Mouse (Mus musculus) c-Kit-positive CD71-negative TER-119-negative erythroid progenitor cells, embryonic 14.5 days (primary cell): ENCODE data around the gene Cyp21a1.
"Not testable (repeated sequence)": the region's sequence is repeated elsewhere in the genome, so short reads cannot be mapped to it uniquely, and the experiment has no call there.

Experiments
- DNase-seq: peaks from one replicate; pipeline ENCODE4 v3.0.0-alpha.2; 2013; ENCODE audit warnings: low read depth

Cyp21a1 gene

DNA sequence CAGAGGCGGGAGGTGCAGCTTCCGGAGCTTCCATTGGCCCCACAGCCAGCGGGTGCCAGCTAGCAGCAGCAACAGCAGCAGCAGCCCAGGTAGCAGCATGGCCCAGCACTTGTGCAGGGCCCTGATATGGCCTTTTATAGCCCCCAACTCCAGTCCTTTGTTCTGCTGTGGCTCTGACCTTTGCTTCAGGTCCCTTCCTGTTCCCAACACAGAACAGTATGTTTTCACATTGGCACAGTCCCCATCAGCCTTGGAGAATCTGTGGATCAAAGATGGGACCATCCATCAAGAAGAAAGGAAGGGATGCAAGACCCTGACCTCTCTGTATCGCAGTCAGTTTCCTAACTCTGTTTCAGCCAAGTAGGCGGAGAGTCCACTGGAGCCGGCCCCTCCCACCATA is at the start of gene Cyp21a1:
Gene Cyp21a1 (minus strand): TSS at position 261 of the 400 bp plus-strand sequence.
- not testable (repeated sequence) for DNase-seq

DNA sequence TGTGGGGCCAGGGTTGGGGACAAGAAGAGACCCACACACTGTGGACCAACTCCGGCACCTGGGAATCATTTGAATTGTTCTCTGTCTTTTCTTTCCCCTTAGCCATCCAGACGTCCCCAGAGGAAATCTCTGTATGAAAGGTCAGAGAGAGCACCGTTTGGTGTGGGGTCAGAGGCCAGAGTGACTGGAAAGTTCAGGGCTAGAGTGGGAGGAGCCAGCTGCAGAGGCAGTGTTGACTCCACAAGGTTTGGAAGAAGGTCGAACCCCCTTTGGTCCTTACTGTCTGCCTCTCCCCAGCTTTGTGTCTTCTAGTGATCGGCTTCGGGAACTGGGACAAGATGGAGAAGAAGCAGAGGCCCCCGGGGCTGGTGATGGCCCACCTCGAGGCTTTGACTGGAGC is 49.1 kb upstream of the Cyp21a1 start:
- DNase-seq, result no peak

DNA sequence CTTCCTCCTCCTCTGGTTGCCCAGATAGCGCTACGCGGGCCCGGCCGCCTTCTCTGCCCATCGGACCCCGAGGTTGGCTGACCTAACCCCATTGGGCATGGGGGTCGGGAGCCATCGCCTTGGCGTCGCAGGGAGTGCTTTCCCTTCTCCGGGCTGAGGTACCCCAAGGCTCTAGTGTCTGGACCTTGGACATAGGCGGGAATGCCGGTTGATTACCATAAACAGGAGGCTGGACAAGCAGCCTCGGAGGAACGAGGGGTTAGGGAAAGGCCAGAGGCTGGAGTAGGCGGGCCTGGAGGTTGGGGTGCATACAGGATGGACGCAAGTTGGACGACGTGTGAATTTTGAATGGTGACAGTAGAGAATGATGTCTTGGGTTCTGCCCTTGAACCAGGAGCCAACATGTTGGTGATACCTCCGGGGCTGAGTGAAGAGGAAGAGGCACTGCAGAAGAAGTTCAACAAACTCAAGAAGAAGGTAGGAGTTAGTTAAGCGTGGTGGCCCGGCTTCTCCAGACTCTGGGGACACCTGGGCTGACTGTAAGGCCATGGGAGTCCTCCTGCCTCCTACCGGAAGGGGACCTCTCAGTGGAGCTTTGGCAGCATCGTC is 46.3 kb upstream of the Cyp21a1 start:
- DNase-seq, result no peak

DNA sequence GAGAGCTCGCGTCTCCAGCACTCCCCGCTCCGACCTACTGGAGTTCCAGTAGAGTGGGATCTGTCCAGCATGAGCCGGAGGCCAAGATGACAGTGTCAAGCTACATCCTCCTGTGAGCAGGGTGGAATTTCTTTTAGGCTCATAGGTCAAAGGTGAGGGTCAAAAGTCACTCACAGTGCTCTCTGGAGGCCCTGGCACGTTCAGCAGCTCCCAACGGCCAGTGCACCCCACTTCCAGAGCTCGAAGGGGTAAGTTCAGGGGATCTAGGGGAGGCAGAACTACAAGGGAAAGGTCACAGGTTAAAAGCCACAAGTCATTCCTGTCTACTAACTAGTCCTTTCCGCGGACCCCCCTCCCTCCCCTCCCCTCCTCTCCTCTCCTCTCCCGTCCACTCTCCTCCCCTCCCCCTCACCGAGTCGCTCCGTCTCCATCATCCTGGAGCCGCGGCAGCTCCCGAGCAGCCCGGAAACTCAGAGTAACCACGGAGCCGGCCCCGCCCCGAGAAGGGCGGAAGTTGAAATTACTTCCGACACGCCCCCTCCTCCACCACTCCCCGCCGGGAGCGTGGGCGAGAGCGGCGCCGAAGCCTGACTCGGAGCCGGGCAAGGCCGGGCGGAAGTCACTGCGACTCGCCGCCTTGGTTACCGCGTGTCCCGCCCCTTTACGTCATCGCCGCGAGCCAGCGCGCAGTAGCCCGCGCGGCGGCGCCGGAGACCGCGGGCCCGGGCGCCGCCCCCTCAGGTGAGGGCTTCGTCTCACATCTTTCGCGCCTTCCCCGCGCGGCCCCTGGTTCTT is 45.6 kb upstream of the Cyp21a1 start, which contains the start of the genes Skiv2l and Nelfe:
Gene Skiv2l (minus strand): TSS at position 489 of the 795 bp plus-strand sequence.
Gene Nelfe (plus strand): TSS at position 670 of the 795 bp plus-strand sequence.
- peak; percentile 92 for DNase-seq

DNA sequence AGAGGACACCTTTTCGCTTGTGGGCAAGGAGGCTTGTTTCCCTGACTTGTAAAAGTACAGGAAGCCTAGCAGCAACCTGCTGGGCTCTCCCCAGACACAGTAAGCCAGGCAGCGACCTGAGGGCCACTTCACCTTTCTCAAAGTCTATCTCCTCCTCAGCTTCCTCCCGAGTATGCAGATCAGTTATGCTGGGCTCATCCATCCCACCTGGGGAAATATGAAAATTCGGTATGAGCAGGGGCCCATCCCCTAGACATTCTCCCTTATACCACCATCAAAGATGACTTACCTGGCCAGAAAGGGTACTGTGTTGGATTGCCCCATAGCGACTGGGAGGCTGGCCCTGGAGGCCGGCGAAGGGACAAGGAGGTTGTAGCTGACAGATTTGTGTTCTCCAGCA is 43.3 kb upstream of the Cyp21a1 start:
- DNase-seq, result no peak

DNA sequence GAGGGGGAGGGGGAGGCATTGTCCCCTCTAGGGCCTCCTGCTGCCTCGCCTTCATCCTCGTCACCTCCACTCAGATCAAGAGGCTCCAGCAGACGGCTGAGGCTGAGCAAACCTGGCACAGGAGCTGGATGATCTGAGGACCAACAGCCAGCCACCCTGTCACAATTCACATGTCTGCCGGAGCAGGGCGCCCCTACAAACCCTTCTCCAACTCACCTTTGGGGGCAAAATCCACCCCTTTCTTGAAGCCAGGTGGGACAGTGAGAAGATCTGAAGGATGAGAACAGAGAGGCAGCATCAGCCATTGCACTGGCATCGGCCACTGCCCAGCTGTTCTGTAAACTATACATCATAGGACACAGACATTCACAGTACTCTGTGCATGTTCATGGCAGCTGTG is 42.8 kb upstream of the Cyp21a1 start:
- DNase-seq, result no peak

DNA sequence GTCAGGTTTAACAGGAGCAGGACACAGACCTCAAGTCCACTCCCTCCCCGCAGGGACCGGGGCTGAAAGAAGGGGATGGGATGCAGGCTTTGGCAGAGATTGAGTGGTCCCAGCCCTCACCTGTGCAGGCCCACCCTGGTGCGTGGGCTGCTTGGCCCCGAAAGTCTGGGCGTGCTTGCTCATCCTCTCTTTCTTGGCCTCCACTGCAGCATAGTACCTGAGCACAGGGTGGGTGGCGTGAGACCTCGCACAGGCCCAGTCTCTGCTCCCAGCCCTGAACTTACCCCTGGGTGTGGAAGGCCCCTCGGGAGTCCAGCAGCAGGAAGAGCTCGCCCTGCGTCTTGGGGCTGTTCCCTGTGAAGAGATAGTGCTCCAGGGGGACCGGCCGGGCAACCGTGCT is 40.5 kb upstream of the Cyp21a1 start:
- no peak for DNase-seq

DNA sequence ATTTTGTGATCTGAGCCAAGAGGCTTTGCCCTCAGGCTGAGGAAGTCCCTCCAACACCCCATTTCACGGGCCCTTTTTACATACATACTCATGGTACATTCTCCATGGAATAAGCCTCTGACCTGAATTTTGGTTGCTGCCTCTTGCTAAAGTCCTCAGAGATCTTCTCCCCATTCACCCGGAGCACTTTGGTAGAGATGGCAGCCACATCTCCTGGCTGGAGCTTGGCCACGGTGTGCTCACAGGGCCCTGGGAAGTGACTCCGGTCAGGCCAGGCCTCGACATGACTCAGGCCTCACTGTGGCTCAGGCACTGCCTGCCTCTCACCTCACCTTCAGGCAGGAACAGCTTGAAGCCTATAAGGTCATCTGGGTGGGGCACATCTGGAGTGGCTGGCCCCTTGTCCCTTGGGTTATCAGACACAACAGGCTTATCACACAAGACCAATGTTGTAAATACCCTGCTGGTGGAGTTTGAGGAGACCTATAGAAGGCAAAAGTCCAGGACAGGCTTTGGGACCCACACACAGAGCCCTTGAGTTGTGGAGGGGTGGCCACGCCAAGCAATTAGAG is 36.5 kb upstream of the Cyp21a1 start:
- no peak for DNase-seq

DNA sequence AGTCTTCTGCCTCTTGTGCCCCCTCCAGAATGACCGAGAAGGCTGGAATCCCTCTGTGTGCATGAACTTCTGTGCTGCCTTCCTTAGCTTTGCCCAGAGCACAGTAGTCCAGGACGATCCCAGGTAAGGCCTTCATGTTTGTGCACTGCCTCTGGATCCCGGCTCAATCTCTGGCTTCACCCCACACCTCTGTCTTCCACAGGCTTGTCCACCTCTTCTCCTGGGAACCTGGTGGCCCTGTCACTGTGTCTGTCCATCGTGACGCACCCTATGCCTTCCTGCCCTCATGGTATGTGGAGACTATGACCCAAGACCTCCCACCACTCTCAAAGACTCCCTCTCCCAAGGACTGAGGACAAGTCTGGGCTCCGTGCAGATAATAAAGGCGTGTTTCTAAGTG is 34.4 kb upstream of the Cyp21a1 start:
- no peak for DNase-seq

DNA sequence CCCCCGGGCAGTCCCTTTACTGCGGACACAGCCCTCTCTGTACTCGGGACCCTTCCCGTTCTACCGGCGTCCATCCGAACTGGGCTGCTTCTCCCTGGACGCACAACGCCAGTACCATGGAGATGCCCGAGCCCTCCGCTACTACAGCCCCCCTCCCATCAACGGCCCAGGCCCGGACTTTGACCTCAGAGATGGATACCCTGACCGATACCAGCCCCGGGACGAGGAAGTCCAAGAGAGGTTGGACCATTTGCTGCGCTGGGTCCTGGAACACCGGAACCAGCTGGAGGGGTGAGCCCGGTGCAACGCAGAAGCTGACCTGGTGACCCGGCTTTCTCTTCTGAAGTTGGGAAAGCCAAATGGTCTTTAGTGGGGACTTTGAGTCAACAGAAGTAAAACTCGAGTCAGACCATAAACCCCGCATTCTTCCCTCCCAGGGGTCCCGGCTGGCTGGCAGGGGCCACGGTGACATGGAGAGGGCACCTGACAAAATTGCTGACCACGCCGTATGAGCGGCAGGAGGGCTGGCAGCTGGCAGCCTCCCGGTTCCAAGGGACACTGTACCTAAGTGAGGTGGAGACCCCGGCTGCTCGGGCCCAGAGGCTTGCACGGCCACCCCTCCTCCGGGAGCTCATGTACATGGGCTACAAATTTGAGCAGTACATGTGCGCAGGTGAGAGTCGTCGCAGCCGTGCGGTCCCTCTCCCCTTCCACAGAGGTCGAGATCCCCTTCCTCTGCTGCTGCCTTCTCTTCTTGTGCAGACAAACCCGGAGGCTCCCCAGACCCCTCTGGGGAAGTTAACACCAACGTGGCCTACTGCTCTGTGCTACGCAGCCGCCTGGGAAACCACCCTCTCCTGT is 33.3 kb upstream of the Cyp21a1 start:
- no peak for DNase-seq

DNA sequence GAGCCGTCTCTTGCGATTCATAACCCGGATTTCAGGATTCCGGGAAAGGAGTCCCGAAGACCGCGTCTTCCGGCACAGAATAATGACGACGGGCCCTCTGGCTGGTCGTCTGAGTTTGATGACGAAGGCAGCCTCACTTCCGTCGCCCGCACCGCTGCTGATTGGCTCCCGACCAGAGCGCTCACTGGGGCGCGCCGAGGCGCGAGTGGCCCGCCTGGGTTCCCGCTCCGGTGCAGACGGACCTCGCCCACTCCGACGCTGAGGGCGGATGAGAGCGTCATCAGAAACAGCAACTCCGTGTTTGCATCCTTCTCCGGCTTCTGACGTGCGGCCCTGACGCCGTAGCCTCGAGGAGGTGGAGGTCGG is 32.5 kb upstream of the Cyp21a1 start, which contains the start of the genes Stk19 and Dxo:
Gene Stk19 (minus strand): TSS at position 90 of the 366 bp plus-strand sequence.
Gene Dxo (plus strand): TSS at position 164 of the 366 bp plus-strand sequence.
- peak; percentile 95 for DNase-seq

DNA sequence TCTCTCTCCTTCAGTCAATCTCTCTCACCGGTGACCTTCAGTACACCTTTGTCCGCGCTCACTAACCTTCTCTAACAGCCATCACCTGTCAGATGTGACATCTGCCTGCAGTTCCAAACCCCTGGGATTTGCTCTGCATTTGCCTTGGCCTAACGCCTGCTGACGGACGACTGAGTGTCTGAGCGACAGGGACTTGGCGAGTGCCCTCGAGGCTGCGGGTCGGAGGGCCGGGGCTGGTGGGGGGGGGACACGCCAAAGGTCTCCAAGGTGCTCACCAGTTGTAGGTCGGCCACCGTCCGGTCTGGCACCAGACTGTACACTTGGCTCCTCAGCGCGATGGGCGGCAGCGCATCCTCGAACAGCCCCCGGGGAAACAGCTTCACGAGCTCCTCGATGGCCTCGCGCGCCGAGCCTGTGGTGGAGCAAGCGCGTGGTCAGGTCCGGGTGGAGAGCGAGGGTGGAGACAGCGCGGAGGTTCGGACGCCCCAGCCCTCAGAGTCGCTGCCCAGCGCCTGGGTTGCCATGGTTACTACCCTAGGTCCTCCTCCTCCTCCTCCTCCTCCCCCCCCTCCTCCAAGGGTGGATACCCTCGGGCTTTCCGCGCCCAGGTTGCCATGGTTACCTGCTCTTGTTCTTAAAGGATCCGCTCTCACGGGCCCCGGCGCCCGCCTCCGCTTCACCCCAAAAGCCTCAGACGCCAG is 31.9 kb upstream of the Cyp21a1 start:
- no peak for DNase-seq

DNA sequence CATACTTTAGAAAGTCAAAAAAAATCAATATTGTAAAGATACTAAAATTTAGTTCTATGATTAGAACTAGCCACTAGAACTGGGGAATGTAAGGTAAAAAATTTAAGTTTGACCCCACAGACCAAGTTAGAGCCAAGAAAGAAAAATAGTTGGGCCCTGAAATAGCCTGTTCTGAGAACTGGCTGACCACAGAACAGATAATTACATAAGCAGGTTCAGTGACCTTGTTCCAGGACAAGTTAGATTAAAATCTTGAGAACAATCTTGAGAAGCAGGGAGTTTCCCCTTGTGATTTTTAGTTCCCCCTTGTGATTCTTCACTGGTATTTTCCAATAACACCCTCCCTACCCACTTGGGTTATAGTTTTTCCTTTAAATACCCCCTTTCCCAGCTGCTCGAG is 26.4 kb upstream of the Cyp21a1 start:
- DNase-seq, result not testable (repeated sequence)

DNA sequence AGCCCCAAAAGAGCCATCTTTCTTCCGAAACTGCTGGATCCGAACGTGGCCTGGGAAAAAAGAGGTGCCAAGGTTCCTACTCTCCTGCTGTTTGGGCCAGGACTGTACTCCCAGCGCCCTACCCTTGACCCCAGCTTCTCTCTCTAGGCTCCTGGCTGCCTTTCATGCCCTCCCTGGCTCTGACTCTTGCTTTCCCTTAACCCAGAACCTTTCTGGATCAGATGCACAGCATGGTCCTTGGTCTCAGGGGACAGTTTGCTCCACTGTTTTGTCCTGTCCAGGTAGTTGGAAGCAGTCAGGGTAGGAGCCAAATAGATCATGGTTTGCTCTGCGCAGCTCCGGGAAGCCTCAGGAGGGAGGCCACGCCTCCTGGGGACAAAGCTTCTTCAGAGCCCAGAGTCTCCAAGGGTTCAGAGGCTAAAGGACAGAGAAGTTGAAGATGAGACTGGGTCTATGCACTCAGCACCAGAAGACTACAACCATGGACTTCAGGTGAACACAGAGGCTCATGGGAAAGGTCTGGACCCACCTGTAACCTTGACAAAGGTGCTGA is 10.5 kb upstream of the Cyp21a1 start:
- no peak for DNase-seq

DNA sequence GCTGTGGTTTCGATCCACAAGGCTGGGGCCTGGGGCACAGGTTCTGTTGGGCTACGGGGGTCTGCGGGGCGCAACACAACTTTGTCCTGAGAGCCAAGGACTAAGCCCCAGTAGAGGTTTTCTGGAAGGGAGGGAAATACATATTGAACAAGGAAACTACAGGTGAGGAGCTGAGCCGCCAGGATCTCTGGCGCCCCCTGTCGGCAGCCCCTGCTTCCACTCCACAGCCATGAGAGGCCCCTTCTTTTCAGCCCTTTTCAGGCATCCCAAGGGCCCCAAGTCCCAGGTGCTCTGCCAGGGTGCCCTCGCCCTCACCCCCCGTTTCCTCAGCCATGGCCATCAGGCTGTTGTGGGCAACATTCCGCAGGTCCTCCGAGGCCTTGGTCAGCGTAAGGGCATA is 9.4 kb upstream of the Cyp21a1 start:
- DNase-seq, result not testable (repeated sequence)

DNA sequence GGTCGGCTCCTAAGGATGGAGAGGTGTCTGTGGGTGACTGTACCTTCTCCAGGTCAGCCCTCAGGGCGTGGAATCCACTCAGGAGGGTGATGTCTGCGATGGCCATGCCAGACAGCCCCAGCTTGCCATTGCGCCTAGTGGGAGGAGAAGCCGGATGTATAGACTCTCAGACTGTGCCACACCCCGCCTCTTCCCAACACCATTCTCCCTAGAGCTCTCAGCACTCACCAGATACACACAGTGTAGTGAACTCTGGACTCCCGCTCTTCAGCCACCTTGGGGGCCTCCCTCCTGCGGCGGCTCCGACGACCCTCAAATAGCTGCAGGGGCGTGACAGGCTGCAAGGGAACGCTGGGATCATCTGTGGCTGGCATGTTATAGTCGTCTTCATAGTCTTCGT is 6.9 kb upstream of the Cyp21a1 start:
- no peak for DNase-seq

DNA sequence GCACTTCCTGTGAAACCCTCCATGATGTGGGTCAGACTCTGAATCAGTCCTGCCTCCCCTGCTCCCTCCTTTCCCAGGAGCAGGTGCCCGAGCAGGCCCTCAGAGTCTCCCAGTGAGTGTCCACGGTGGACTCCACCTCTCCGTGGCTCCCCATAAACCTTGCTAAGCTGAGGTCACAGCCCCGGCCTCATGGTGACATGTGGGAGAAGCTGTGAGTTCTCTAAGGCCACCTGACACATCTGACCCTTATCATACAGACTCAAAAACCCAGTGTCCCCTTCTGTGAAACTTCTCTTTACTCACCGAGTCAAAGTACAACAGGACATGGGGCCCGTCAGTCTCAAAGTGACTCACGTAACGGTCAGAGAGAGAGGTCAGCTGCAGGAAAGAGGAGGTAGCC is 6.5 kb upstream of the Cyp21a1 start:
- not testable (repeated sequence) for DNase-seq

DNA sequence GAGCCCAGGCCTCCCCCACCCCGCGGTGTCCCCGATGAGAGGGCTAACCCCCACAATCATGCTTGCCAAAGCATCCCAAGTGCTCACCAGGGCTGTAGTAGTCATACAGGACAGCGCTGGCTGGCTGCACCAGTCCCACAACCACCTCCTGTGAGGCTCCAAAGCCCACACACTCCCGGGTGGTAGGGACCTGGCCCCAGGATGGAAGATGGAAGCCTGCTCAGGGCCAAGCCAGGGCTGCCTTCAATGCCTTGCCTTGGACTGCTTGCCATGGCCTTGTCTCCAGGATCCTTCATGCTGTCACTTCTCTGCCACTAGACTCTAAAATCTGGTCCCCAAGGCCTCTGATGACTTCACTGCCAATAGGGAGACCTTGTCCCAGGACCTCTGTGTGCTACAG is 6.0 kb upstream of the Cyp21a1 start:
- DNase-seq, result not testable (repeated sequence)

DNA sequence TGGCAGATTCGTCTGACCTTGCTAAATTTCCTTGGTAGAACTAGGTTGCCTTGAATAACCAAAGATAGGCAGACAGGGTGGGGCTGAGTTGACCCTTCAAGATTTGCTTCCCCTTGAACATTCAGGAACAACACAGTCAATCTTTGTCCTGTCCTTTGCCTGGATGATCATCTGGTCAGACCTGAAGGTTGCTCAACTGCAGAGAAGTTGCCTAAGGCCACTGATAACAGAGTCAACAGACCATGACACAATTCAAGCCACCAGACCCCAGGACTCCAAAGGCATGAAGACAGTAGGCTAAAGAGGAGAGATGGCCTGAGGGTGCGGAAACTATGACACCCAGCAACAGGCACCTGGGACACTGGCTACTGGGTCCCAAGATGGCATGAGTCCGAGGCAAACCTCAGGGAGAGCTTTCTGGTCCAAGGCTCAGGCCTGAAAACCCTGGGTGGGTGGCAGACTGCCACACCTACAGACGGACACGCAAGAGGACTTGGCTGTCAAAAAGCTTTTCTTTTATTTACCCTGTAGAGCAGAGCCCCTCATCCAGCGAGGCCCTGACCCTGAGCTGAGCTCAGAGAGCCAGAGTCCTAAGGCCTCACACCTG is 4.3 kb upstream of the Cyp21a1 start:
- DNase-seq, result no peak

DNA sequence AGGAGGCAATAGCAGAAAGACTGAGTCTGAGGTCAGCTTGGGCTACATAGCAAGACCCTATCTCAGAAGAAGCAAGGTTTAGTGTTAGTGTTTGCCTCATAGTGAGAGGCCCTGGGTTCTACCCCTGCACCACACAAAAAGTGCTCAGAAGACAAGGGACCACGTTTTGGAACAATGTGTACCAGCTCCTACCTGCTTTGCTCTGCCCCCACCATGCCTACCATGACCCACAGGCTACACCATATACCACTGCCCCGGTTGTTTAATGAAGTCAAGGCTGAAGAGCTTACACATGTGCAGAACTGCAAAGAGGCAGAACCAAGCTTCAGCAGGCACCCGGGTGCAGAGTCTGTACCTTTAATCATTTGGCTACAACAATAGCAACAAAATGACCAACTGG is 2.8 kb upstream of the Cyp21a1 start:
- no peak for DNase-seq
